Mouse (Mus musculus) lung, adult 2 months (tissue): ENCODE data around the gene AC141477.1.

Experiments
- CTCF ChIP-seq: fragments of 200-500 bp; IDR thresholded peaks from 2 replicates; pipeline ENCODE4 v1.5.1; 2011; ENCODE audit warnings: mild to moderate bottlenecking, low read length, control low read depth; ENCODE audit not compliant: insufficient read depth
- POLR2A ChIP-seq: fragments of 200-500 bp; IDR thresholded peaks from 2 replicates; pipeline ENCODE4 v1.6.1; 2011; ENCODE audit warnings: low read depth, mild to moderate bottlenecking, control low read depth, low read length, borderline replicate concordance; ENCODE audit errors: extremely low read depth

- TF ChIP-seq POLR2A (no peak), CTCF (no peak)
Observed at GRCm38 (mm10) chr10:76445996-76446681, 5.9 kb upstream of the AC141477.1 start.
